26 mouse cellular contexts compared by ENCODE assay signal in the genomic region with DNA sequence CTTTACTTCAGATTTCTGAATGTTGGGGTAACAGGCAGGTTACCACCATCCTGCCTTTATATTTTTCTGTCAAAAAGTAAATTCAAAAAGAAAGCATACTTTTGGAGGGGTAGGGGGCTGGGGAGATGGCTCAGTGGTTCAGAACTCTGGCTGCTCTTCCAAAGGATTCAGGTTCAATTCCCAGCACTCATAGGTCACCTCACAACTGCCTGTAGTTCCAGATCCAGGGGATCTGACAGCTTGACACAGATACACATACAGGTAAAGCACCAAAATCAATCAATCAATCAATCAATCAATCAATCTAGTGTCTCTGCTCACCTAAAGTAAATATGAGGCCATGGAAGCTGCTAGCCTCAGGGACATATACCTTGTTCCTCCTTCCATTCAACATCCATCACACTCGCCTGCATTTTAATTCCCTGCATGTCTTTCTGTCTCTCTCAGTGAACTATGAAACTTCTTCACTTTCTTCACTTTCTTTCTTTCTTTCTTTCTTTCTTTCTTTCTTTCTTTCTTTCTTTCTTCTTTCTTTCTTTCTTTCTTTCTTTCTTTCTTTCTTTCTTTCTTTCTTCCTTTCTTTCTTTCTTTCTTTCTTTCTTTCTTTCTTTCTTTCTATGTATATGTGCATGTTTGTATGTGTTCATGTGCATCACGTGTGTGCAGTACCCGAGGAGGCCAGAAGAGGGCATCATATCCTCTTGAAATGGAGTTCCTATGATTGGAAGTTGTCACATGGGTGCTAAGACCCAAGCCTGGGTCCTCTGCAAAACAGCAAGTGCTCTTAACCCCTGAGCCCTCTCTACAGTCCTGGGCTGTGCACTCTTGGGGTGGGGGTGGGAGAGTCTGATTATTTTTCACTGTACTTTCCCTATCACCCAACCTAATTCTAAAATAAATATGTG. TPM values are rescaled to one million over a fixed set of nuclear protein-coding genes. Genes with fewer than 3 reads are reported as not detected.
A peak's percentile ranks its signal among the peaks of the same experiment; 100 is the strongest.
DNase-seq lines count a peak whose midpoint lies in the region; ATAC-seq and TF ChIP-seq lines count a peak whose summit lies in the region.
"Had no signal": no experiment of that assay in that cellular context is flagged by ENCODE, and none has a peak within 500 bp of the region (broad histone marks: within the 10 kb centered on the region; RNA-seq: fewer than 3 reads in every experiment).

No protein-coding gene starts in this region.

- WGBS in hindbrain, postnatal 0 days = 99% methylated on average over 3 of the region's 3 CpGs
- 90% methylated on average over 3 of the region's 3 CpGs for WGBS in hindbrain, embryonic 10.5 days
- 87% methylated on average over 3 of the region's 3 CpGs for WGBS in liver, postnatal 0 days (ENCODE audit: insufficient replicate concordance)

- H3K4me2 ChIP-seq in hindbrain, postnatal 0 days (ENCODE audit: low read depth, low read length) = no peak overlapping the region
- no peak overlapping the region for H3K4me2 ChIP-seq in liver, postnatal 0 days (ENCODE audit: low read depth, low read length)
- H3K4me2 ChIP-seq: embryonic facial prominence, embryonic 12.5 days; hindbrain, embryonic 15.5 days; limb, embryonic 13.5 days; liver, embryonic 15.5 days; midbrain, embryonic 11.5 days had no signal

- no peaks in the 10 kb centered on the region for H3K9me3 ChIP-seq in hindbrain, postnatal 0 days (ENCODE audit: low read length)
- 0 out of 2 replicates have a peak, but pooled peaks cover 8% of the 10 kb centered on the region for H3K9me3 ChIP-seq in hindbrain, embryonic 10.5 days
- H3K9me3 ChIP-seq in liver, postnatal 0 days (ENCODE audit: low read length) = peaks cover 3% of the 10 kb centered on the region; the same call in 1 of the 2 replicates
- H3K9me3 ChIP-seq in E14TG2a.4 (ENCODE audit: low read length) = peaks cover 13% of the 10 kb centered on the region
- H3K9me3 ChIP-seq: liver, embryonic 15.5 days had no signal

- no peak for TF ChIP-seq POLR2A in brain, embryonic 14.5 days (IDR thresholded peaks at IDR 0.05; ENCODE audit: borderline replicate concordance, extremely low read depth, insufficient read depth, insufficient read length, poor library complexity, severe bottlenecking)

- TF ChIP-seq CTCF in hindbrain, postnatal 0 days (IDR thresholded peaks at IDR 0.05; ENCODE audit: low read depth) = 0 out of 2 replicates have a peak, but pooled peaks have one; percentile 13
- TF ChIP-seq CTCF in liver, postnatal 0 days (IDR thresholded peaks at IDR 0.05; ENCODE audit: low read depth) = peak; percentile 18; the same call in 1 of the 2 replicates
- peak; percentile 25 for TF ChIP-seq CTCF in E14TG2a.4 (conservative IDR thresholded peaks at IDR 0.05; ENCODE audit: low read length)
- peak; percentile 15; the same call in 1 of the 2 replicates for TF ChIP-seq CTCF in brain, embryonic 14.5 days (IDR thresholded peaks at IDR 0.05; ENCODE audit: borderline replicate concordance, extremely low read depth, insufficient read depth, insufficient read length)

- ATAC-seq in hindbrain, postnatal 0 days = no peak
- ATAC-seq in liver, postnatal 0 days = no peak
- ATAC-seq: intestine, embryonic 16.5 days had no signal

- no peak overlapping the region for H3K9ac ChIP-seq in hindbrain, postnatal 0 days (replicated peaks; ENCODE audit: low read length)
- H3K9ac ChIP-seq in liver, postnatal 0 days (replicated peaks) = no peak overlapping the region
- H3K9ac ChIP-seq: embryonic facial prominence, embryonic 12.5 days; hindbrain, embryonic 15.5 days; limb, embryonic 13.5 days; liver, embryonic 15.5 days had no signal

- no peaks in the 10 kb centered on the region for H3K4me1 ChIP-seq in hindbrain, postnatal 0 days (ENCODE audit: insufficient read depth, low read length)
- H3K4me1 ChIP-seq in hindbrain, embryonic 10.5 days (replicated peaks) = peaks cover 28% of the 10 kb centered on the region
- peaks cover 10% of the 10 kb centered on the region for H3K4me1 ChIP-seq in liver, postnatal 0 days (ENCODE audit: insufficient read depth)
- H3K4me1 ChIP-seq in E14TG2a.4 (replicated peaks; ENCODE audit: low read depth, low read length) = peaks cover 22% of the 10 kb centered on the region

- no peak for DNase-seq in hindbrain, postnatal 0 days (ENCODE audit: low spot score)
- DNase-seq in hindbrain, embryonic 10.5 days (ENCODE audit: low spot score) = no peak
- DNase-seq in liver, postnatal 0 days = no peak
- no peak for DNase-seq in liver
- DNase-seq in brain, embryonic 14.5 days (ENCODE audit: low read depth) = no peak
- DNase-seq in adrenal gland, adult 8-10 months = no peak
- no peak for DNase-seq in T-cell, adult 2 months (ENCODE audit: low spot score)
- DNase-seq: adrenal gland, adult 2 months; cerebellum, adult 2 months; cerebellum, postnatal 25 days; gastrocnemius, postnatal 36 days; heart, postnatal 4 days; kidney, postnatal 10 days; layer of hippocampus, postnatal 36 days; lung, postnatal 10 days; right cerebral cortex, postnatal 14 days; thymus, adult 18-20 months; thymus, postnatal 36 days had no signal

- H3K27me3 ChIP-seq in hindbrain, postnatal 0 days (ENCODE audit: insufficient read depth, low read length) = no peaks in the 10 kb centered on the region
- peaks cover 22% of the 10 kb centered on the region for H3K27me3 ChIP-seq in hindbrain, embryonic 10.5 days (ENCODE audit: insufficient read depth, poor library complexity, severe bottlenecking)
- no peaks in the 10 kb centered on the region for H3K27me3 ChIP-seq in liver, postnatal 0 days (ENCODE audit: insufficient read depth, low read length)
- H3K27me3 ChIP-seq in E14TG2a.4 (ENCODE audit: insufficient read depth, low read length) = peaks cover 26% of the 10 kb centered on the region
- H3K27me3 ChIP-seq: CH12.LX; embryonic facial prominence, embryonic 12.5 days; hindbrain, embryonic 15.5 days had no signal

- no peaks in the 10 kb centered on the region for H3K36me3 ChIP-seq in hindbrain, postnatal 0 days (ENCODE audit: insufficient read depth, low read length)
- H3K36me3 ChIP-seq in hindbrain, embryonic 10.5 days = no peaks in the 10 kb centered on the region
- H3K36me3 ChIP-seq in liver, postnatal 0 days (replicated peaks; ENCODE audit: insufficient read depth, low read length) = no peaks in the 10 kb centered on the region
- H3K36me3 ChIP-seq in E14TG2a.4 (ENCODE audit: insufficient read depth, low read length) = no peaks in the 10 kb centered on the region
- H3K36me3 ChIP-seq: embryonic facial prominence, embryonic 12.5 days; hindbrain, embryonic 15.5 days; limb, embryonic 13.5 days; liver, embryonic 15.5 days had no signal

- no peak overlapping the region for H3K27ac ChIP-seq in hindbrain, postnatal 0 days
- H3K27ac ChIP-seq in hindbrain, embryonic 10.5 days = no peak overlapping the region
- no peak overlapping the region for H3K27ac ChIP-seq in liver, postnatal 0 days (ENCODE audit: low read depth)
- H3K27ac ChIP-seq: embryonic facial prominence, embryonic 12.5 days; hindbrain, embryonic 15.5 days; limb, embryonic 13.5 days; liver, embryonic 15.5 days had no signal

- no peak for TF ChIP-seq EP300 in liver, postnatal 0 days (IDR thresholded peaks at IDR 0.05; ENCODE audit: low read depth)

- H3K4me3 ChIP-seq in hindbrain, postnatal 0 days (ENCODE audit: low read length) = no peak overlapping the region
- H3K4me3 ChIP-seq in hindbrain, embryonic 10.5 days = no peak overlapping the region
- no peak overlapping the region for H3K4me3 ChIP-seq in liver, postnatal 0 days (ENCODE audit: low read depth, low read length)
- no peak overlapping the region for H3K4me3 ChIP-seq in E14TG2a.4 (replicated peaks; ENCODE audit: low read length)
- H3K4me3 ChIP-seq: embryonic facial prominence, embryonic 12.5 days; hindbrain, embryonic 15.5 days; limb, embryonic 13.5 days; liver, embryonic 15.5 days had no signal

RNA-seq across cellular contexts. Expression of a gene that starts 59.6 kb away (rescaled TPM):
- 100.0 and 127 TPM in 2 replicates for total RNA-seq in hindbrain, postnatal 0 days (2014; rRNA removed)
- 82.0 and 83.2 TPM in 2 replicates for polyA plus RNA-seq in hindbrain, postnatal 0 days (2015; fragmentation: Nextera tagmentation; extraction: Ambion mirVana)
- 188 and 221 TPM in 2 replicates for polyA plus RNA-seq in hindbrain, embryonic 10.5 days (2016; fragmentation: Nextera tagmentation; extraction: Ambion mirVana)
- polyA plus RNA-seq in liver, postnatal 0 days (2015; fragmentation: Nextera tagmentation; extraction: Ambion mirVana) = 34.4 and 38.6 TPM in 2 replicates
- 149 and 198 TPM in 2 replicates for polyA plus RNA-seq in brain, embryonic 14.5 days (2012; rRNA removed)
- 10 to 100 TPM; 62.6 to 94.5 (median 80.2) TPM for total RNA-seq in adrenal gland, adult 8-10 months (2022)
